Mouse (Mus musculus): ENCODE measurements around the gene Glrx5. TPM values are rescaled to one million over a fixed set of nuclear protein-coding genes. Genes with fewer than 3 reads are reported as not detected.

Gene Glrx5
- polyA plus RNA-seq, 1 experiment from 2014 or later: 200 TPM

DNA sequence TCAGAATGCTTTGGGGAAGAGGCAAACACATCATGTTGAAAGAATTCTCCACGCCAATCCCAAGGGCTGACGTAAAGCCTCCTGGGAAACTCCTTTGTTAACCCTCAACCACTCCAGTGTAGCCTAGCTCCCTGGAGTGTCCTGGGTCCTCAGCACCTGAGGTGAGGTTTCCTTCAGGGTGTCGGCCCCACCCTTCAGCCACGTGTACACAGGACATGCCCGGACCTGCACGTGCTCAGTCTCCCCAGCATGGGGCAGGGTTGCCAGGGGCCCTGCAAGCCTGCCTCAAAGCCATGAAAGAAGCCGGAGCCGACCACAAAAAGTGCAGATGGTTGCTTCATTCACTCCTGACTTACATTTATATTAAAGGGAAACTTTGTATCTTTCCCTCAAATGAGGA is 33.3 kb upstream of the Glrx5 start:
- H3K9me3 ChIP-seq (ENCODE audit: control insufficient read depth, low read length): no peaks in the 10 kb centered on the region
- no peak overlapping the region for H3K4me2 ChIP-seq (ENCODE audit: low read length)
- H3K9ac ChIP-seq (ENCODE audit: low read length): no peak overlapping the region
- H3K4me3 ChIP-seq (ENCODE audit: control insufficient read depth in 1 of 2, insufficient read depth in 1 of 2, low read depth in 1 of 2, low read length in 2 of 2): no peak overlapping the region
- no peaks in the 10 kb centered on the region for H3K36me3 ChIP-seq (ENCODE audit: control insufficient read depth, insufficient read depth, low read length)
- H3K27ac ChIP-seq (replicated peaks in 1 of 2; ENCODE audit: control insufficient read depth in 1 of 2, insufficient read depth in 1 of 2, low read depth in 2 of 2, low read length in 2 of 2): no peak overlapping the region
- no peaks in the 10 kb centered on the region; the same call in 1 of the 2 replicates for H3K27me3 ChIP-seq (ENCODE audit: control insufficient read depth, insufficient read depth, low read length)
- ATAC-seq (ENCODE audit: insufficient number of reproducible peaks, insufficient read depth, low FRiP score, low read depth): no peak
- H3K4me1 ChIP-seq (ENCODE audit: control insufficient read depth in 2 of 2, insufficient read depth in 2 of 2, low read length in 2 of 2): peaks cover 4 to 9% of the 10 kb centered on the region in 2 experiments; a peak in 3 of 4 replicates
- 66% methylated on average over 8 of the region's 8 CpGs for WGBS

DNA sequence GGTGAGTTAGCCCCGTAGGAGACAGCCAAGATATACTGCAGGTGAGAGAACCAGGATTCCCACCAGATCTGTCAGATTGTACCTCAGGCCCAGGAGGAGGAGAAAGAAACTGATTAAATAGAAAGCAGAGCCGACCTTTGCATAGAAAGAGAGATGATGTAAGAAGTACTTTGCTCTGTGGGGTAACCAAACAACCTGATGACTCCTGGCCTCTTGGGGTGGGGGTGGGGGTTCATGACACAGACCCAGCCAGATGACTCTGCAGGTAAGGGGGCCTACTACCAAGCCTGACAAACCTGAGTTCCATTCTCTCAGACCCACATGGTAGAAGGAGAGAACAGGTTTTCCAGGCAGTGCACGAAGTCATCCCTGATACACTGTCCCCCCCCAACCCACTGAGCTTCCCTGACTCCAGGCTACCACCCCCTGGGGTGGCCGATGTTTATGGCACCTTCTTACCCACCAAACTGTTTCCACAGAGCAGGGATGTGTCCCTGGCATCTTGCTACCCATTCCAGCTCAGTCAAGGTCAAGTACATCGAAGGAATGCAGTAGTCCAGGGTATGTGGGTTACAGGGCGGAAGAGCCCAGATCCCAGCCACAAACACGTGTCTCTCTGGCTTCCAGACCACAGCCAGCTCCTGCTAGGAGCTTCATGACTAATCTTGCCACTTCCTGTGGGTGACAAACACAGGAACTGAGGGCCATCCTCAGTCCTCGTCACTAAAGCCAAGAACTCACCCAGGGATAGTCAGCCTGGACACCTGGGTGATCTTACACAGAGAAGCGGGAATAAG is 31.8 kb upstream of the Glrx5 start:
- Histone ChIP-seq H3K4me2 (ENCODE audit: low read length) (no peak overlapping the region), H3K4me3 (ENCODE audit: control insufficient read depth in 1 of 2, insufficient read depth in 1 of 2, low read depth in 1 of 2, low read length in 2 of 2) (no peak overlapping the region), H3K36me3 (ENCODE audit: control insufficient read depth, insufficient read depth, low read length) (no peaks in the 10 kb centered on the region), H3K9ac (ENCODE audit: low read length) (no peak overlapping the region), H3K9me3 (ENCODE audit: control insufficient read depth, low read length) (no peaks in the 10 kb centered on the region), H3K27ac (replicated peaks in 1 of 2; ENCODE audit: control insufficient read depth in 1 of 2, insufficient read depth in 1 of 2, low read depth in 2 of 2, low read length in 2 of 2) (no peak overlapping the region), H3K4me1 (ENCODE audit: control insufficient read depth in 2 of 2, insufficient read depth in 2 of 2, low read length in 2 of 2) (peaks cover 4 to 6% of the 10 kb centered on the region in 2 experiments; a peak in 3 of 4 replicates), H3K27me3 (ENCODE audit: control insufficient read depth, insufficient read depth, low read length) (no peaks in the 10 kb centered on the region; the same call in 1 of the 2 replicates)
- WGBS: 62% methylated on average over 9 of the region's 9 CpGs
- ATAC-seq (ENCODE audit: insufficient number of reproducible peaks, insufficient read depth, low FRiP score, low read depth): 0 out of 2 replicates have a peak, but pooled peaks have one; percentile 7

DNA sequence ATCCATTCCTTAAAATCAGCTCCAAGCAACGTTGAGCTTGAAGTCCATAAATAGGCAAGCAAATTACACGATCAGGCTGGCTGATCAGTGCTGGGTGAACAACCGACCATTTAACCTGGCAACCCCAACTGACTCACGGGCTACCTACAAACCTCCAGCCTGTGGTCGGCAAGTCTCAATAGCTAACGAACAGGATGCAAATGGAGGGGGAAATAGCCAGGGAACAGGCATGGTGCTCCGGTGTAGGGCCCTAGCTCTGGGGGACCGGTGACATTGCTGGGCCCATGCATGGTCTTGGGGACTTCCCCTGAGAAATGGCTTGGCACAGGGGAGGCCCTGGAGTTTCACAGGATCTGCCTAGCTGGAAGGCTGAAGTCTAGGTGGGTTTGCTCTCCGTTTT is 31.2 kb upstream of the Glrx5 start:
- no peak overlapping the region for H3K9ac ChIP-seq (ENCODE audit: low read length)
- H3K4me3 ChIP-seq (ENCODE audit: control insufficient read depth in 1 of 2, insufficient read depth in 1 of 2, low read depth in 1 of 2, low read length in 2 of 2): no peak overlapping the region
- no peaks in the 10 kb centered on the region for H3K9me3 ChIP-seq (ENCODE audit: control insufficient read depth, low read length)
- no peaks in the 10 kb centered on the region; the same call in 1 of the 2 replicates for H3K27me3 ChIP-seq (ENCODE audit: control insufficient read depth, insufficient read depth, low read length)
- H3K4me2 ChIP-seq (ENCODE audit: low read length): no peak overlapping the region
- no peak for ATAC-seq (ENCODE audit: insufficient number of reproducible peaks, insufficient read depth, low FRiP score, low read depth)
- no peak overlapping the region for H3K27ac ChIP-seq (replicated peaks in 1 of 2; ENCODE audit: control insufficient read depth in 1 of 2, insufficient read depth in 1 of 2, low read depth in 2 of 2, low read length in 2 of 2)
- H3K36me3 ChIP-seq (ENCODE audit: control insufficient read depth, insufficient read depth, low read length): no peaks in the 10 kb centered on the region
- 84% methylated on average over 9 of the region's 9 CpGs for WGBS
- peaks cover 4 to 6% of the 10 kb centered on the region in 2 experiments; a peak in 3 of 4 replicates for H3K4me1 ChIP-seq (ENCODE audit: control insufficient read depth in 2 of 2, insufficient read depth in 2 of 2, low read length in 2 of 2)

DNA sequence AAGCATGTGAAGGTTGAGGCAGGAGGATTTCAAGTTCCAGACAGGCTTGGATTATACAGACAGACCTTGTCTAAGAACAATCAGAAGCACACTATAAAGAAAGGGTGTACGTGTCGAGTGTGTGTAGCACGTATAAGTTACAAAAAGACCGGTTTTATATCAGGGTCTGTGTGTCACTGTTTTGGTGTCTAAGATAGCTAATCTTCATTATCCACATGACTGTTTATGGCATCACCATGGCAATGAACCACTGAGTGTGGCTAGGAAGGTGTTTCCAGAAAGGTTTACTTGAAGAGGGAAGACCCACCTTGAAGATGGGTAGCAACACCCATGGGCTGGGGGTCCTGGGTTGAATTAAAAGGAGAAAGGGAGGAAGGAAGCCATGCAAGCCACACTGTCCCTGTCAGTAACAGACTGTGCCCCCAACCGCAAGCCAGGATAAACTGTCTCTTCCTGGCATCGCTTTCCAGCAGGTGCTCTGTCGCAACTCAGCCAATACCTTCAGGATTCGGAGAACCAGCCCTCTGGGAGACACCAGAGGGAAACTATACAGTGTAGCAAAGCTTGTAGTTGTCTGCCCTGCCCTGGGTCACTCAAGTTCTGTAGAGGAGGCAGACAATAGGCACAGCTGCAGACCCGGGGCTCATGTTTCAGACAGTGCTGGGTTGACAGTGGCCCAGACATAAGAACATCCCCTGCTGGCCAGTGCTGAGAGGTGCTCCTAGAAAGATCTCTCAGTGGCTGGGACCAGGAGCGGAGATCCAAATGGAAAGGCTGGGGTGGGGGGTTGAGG is 30.0 kb upstream of the Glrx5 start:
- no peaks in the 10 kb centered on the region for H3K9me3 ChIP-seq (ENCODE audit: control insufficient read depth, low read length)
- no peaks in the 10 kb centered on the region for H3K36me3 ChIP-seq (ENCODE audit: control insufficient read depth, insufficient read depth, low read length)
- H3K4me2 ChIP-seq (ENCODE audit: low read length): no peak overlapping the region
- WGBS: 76% methylated on average over 10 of the region's 10 CpGs
- no peak overlapping the region for H3K4me3 ChIP-seq (ENCODE audit: control insufficient read depth in 1 of 2, insufficient read depth in 1 of 2, low read depth in 1 of 2, low read length in 2 of 2)
- no peak overlapping the region for H3K27ac ChIP-seq (replicated peaks in 1 of 2; ENCODE audit: control insufficient read depth in 1 of 2, insufficient read depth in 1 of 2, low read depth in 2 of 2, low read length in 2 of 2)
- H3K4me1 ChIP-seq (ENCODE audit: control insufficient read depth in 2 of 2, insufficient read depth in 2 of 2, low read length in 2 of 2): peaks cover 4 to 6% of the 10 kb centered on the region in 2 experiments; a peak in 3 of 4 replicates
- H3K27me3 ChIP-seq (ENCODE audit: control insufficient read depth, insufficient read depth, low read length): peaks cover 2% of the 10 kb centered on the region
- ATAC-seq (ENCODE audit: insufficient number of reproducible peaks, insufficient read depth, low FRiP score, low read depth): no peak
- no peak overlapping the region for H3K9ac ChIP-seq (ENCODE audit: low read length)

DNA sequence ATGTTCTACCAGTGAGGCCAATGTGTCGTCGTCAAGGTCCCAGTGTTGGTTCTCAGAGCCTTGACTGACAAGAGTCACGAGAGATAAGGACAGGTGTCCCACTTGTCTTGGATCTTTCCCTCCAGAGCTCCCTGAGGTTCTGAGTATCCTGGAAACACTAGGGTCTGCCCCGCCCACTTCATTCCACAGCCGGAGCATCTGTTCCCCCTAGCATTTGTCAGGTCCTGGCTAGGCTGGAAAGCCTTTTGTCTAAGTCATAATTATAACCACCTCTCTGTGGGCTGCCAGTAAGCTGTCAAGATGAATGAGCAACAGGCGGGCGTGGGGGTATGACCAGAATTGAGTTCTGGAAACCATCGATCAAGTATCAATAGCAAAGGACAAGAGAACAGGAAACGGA is 29.3 kb upstream of the Glrx5 start:
- no peak for ATAC-seq (ENCODE audit: insufficient number of reproducible peaks, insufficient read depth, low FRiP score, low read depth)
- WGBS: 56% methylated on average over 9 of the region's 9 CpGs
- peaks cover 8% of the 10 kb centered on the region for H3K27me3 ChIP-seq (ENCODE audit: control insufficient read depth, insufficient read depth, low read length)

DNA sequence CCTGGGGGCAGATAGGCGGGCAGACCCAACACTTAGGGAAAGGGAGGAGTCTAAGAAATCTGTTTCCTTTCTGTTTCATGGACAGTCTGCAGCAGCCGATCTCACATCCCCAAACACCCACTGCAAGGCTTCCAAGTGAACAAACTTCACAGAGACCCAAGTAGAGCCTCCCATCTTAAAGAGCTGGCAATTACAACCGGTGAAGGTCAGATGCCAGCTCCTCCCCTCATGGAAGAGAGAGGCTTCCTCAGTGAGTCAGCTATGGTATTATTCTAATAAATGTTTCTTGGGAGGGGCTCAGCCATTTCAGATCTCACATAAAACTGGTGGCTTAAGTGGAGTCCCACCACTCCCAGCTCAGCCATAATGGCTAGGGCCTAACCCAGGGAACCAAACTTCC is 28.8 kb upstream of the Glrx5 start:
- Histone ChIP-seq H3K9me3 (ENCODE audit: control insufficient read depth, low read length) (no peaks in the 10 kb centered on the region), H3K4me1 (ENCODE audit: control insufficient read depth in 2 of 2, insufficient read depth in 2 of 2, low read length in 2 of 2) (peaks cover 8 to 14% of the 10 kb centered on the region in 2 experiments; a peak in 3 of 4 replicates), H3K36me3 (ENCODE audit: control insufficient read depth, insufficient read depth, low read length) (no peaks in the 10 kb centered on the region), H3K4me3 (ENCODE audit: control insufficient read depth in 1 of 2, insufficient read depth in 1 of 2, low read depth in 1 of 2, low read length in 2 of 2) (no peak overlapping the region), H3K4me2 (ENCODE audit: low read length) (no peak overlapping the region), H3K27me3 (ENCODE audit: control insufficient read depth, insufficient read depth, low read length) (peaks cover 14% of the 10 kb centered on the region), H3K9ac (ENCODE audit: low read length) (no peak overlapping the region), H3K27ac (replicated peaks in 1 of 2; ENCODE audit: control insufficient read depth in 1 of 2, insufficient read depth in 1 of 2, low read depth in 2 of 2, low read length in 2 of 2) (no peak overlapping the region)
- 74% methylated on average over 3 of the region's 3 CpGs for WGBS
- no peak for ATAC-seq (ENCODE audit: insufficient number of reproducible peaks, insufficient read depth, low FRiP score, low read depth)

More for the DNA sequence above, 29.3 kb upstream of the Glrx5 start:
- no peaks in the 10 kb centered on the region for H3K36me3 ChIP-seq (ENCODE audit: control insufficient read depth, insufficient read depth, low read length)
- H3K4me1 ChIP-seq (ENCODE audit: control insufficient read depth in 2 of 2, insufficient read depth in 2 of 2, low read length in 2 of 2): peaks cover 4 to 9% of the 10 kb centered on the region in 2 experiments; a peak in 3 of 4 replicates
- no peak overlapping the region for H3K4me3 ChIP-seq (ENCODE audit: control insufficient read depth in 1 of 2, insufficient read depth in 1 of 2, low read depth in 1 of 2, low read length in 2 of 2)
- no peak overlapping the region for H3K4me2 ChIP-seq (ENCODE audit: low read length)
- no peak overlapping the region for H3K27ac ChIP-seq (replicated peaks in 1 of 2; ENCODE audit: control insufficient read depth in 1 of 2, insufficient read depth in 1 of 2, low read depth in 2 of 2, low read length in 2 of 2)
- no peak overlapping the region for H3K9ac ChIP-seq (ENCODE audit: low read length)
- H3K9me3 ChIP-seq (ENCODE audit: control insufficient read depth, low read length): no peaks in the 10 kb centered on the region

DNA sequence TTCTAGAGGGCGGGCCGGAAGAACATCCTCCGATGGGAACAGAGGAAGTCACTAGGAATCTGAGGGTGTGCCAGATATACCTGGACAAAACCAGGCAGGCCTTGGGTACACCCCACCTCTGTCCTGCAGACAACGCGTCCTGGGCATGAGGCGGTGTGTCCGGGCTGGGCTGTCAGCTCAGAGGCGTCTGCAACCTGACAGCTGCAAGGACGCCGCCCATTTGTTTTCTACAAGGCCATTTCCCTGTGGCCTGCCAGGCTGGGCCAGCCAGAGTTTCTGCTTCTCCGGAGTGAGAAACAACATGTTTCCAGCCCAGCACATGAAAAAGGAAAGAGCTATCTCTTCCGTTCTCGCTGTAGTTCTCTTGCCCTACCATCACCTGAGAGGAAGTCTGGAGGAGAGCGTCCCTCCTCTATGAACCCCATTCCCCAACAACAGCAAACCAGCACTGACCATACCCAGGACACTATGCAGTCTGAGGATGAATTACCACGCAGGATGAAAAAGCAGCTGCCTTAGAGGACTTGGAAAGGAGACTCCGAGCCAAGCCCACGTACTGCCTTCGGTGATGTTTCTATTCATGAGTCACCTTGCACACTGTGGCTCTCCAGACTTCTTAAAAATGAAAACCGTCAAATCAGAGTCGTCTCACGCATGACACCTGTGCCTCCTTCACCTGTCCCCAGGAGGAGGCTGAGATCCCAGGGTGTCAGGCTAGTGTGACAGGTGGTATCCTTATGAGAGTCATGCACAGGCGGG is 27.4 kb upstream of the Glrx5 start:
- no peak overlapping the region for H3K27ac ChIP-seq (replicated peaks in 1 of 2; ENCODE audit: control insufficient read depth in 1 of 2, insufficient read depth in 1 of 2, low read depth in 2 of 2, low read length in 2 of 2)
- peaks cover 15 to 20% of the 10 kb centered on the region in 2 experiments for H3K4me1 ChIP-seq (ENCODE audit: control insufficient read depth in 2 of 2, insufficient read depth in 2 of 2, low read length in 2 of 2)
- WGBS: 77% methylated on average over 22 of the region's 22 CpGs
- peaks cover 16% of the 10 kb centered on the region for H3K27me3 ChIP-seq (ENCODE audit: control insufficient read depth, insufficient read depth, low read length)
- no peaks in the 10 kb centered on the region for H3K36me3 ChIP-seq (ENCODE audit: control insufficient read depth, insufficient read depth, low read length)
- H3K9me3 ChIP-seq (ENCODE audit: control insufficient read depth, low read length): no peaks in the 10 kb centered on the region
- no peak overlapping the region for H3K4me2 ChIP-seq (ENCODE audit: low read length)
- no peak overlapping the region for H3K4me3 ChIP-seq (ENCODE audit: control insufficient read depth in 1 of 2, insufficient read depth in 1 of 2, low read depth in 1 of 2, low read length in 2 of 2)
- ATAC-seq (ENCODE audit: insufficient number of reproducible peaks, insufficient read depth, low FRiP score, low read depth): no peak
- H3K9ac ChIP-seq (ENCODE audit: low read length): no peak overlapping the region
